Mouse (Mus musculus) liver, adult 2 months (tissue): Measurements from ENCODE around the gene Gtf2h4. TPM values are rescaled to one million over a fixed set of nuclear protein-coding genes. Genes with fewer than 3 reads are reported as not detected.

ENCODE experiments used
- DNase-seq: peaks from one replicate; pipeline ENCODE4 v3.0.0-alpha.2; 2011; ENCODE audit warnings: low read depth, low spot score; ENCODE audit errors: extremely low read depth
- H3K27ac ChIP-seq: fragments of 200-500 bp; replicated peaks from 2 replicates; pipeline ENCODE4 v1.5.1; 2012; ENCODE audit warnings: low read depth, mild to moderate bottlenecking, control low read depth, inconsistent platforms, low read length; ENCODE audit not compliant: insufficient read depth
- H3K27me3 ChIP-seq: fragments of 200-500 bp; 2 replicates; pipeline ENCODE4 v1.6.1; 2012; ENCODE audit warnings: mild to moderate bottlenecking, moderate library complexity, low read length, inconsistent platforms; ENCODE audit not compliant: control insufficient read depth, insufficient read depth
- H3K36me3 ChIP-seq: fragments of 200-500 bp; 2 replicates; pipeline ENCODE4 v1.6.1; 2012; ENCODE audit warnings: low read length, inconsistent platforms; ENCODE audit not compliant: control insufficient read depth, insufficient read depth
- H3K4me1 ChIP-seq: fragments of 200-500 bp; 2 replicates; pipeline ENCODE4 v1.6.1; 2011; ENCODE audit warnings: low read length; ENCODE audit not compliant: control insufficient read depth, insufficient read depth
- H3K4me3 ChIP-seq: fragments of 200-500 bp; 2 replicates; pipeline ENCODE4 v1.5.1; 2011; ENCODE audit warnings: low read depth, mild to moderate bottlenecking, control low read depth, low read length, moderate library complexity; ENCODE audit not compliant: insufficient read depth
- H3K79me2 ChIP-seq: fragments of 200-500 bp; 2 replicates; pipeline ENCODE4 v1.6.1; 2012; ENCODE audit warnings: inconsistent platforms, mild to moderate bottlenecking, low read length, moderate library complexity; ENCODE audit not compliant: control insufficient read depth, insufficient read depth
- H3K9ac ChIP-seq: fragments of 200-500 bp; 2 replicates; pipeline ENCODE4 v1.6.1; 2012; ENCODE audit warnings: low read depth, mild to moderate bottlenecking, control low read depth, inconsistent platforms, low read length
- CTCF ChIP-seq: fragments of 200-500 bp; IDR thresholded peaks from 2 replicates; pipeline ENCODE4 v1.5.1; 2011; ENCODE audit warnings: low read depth, low read length, control low read depth
- POLR2A ChIP-seq: fragments of 200-500 bp; IDR thresholded peaks from 2 replicates; pipeline ENCODE4 v1.6.1; 2011; ENCODE audit warnings: low read length, control low read depth; ENCODE audit not compliant: insufficient read depth; ENCODE audit errors: extremely low read depth
- WGBS: fragments of 180-500 bp; shearing (Covaris S2); methylation state at CpG from one replicate; pipeline ENCODE4 v1.1.7; 2018; 5-methylcytosine and 5-hydroxymethylcytosine counted together
- polyA plus RNA-seq: library from polyadenylated mRNA; depleted of rRNA; stranded (reverse); fragments of >200 nt; gene quantifications from 2 replicates; pipeline ENCODE4 v1.2.3, GENCODE M21; 2012
- total RNA-seq: library from RNA; depleted of rRNA; stranded (reverse); fragments of >200 nt; gene quantifications from 2 replicates; pipeline ENCODE4 v1.2.3, GENCODE M21; 2014

The Gtf2h4 gene
- total and polyA plus RNA-seq, 2 experiments, result 17.4 to 29.8 TPM

DNA sequence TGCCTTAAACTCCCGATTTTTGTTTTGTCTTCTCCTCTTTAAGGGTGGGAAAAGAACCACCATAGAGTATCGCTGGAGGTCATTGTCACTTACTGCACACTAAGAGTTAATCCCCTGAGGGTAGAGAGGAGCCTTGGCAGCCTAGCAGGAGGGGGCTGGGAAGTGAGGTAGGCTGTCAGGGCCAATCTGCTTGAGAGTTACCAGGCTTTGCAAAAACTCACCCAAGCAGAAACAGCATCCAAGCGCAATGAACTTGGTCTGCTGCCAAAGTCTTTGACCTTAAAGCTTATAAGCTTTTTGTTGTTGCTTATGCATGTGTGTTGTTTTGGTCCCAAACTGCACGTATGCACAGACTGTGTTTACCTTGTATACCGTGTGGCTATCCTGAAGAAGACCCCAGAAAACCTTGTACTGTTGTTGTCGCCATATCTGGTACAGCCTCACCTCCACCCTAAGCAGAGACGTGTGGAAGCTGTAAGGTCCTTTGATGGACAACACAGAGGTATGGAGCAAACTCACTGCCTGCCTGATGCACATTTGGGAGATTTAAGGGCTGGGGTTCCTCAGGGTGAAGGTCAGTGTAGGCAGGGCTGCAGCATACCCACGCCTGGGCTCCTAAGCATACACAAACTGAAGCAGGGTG, 37.3 kb upstream of the Gtf2h4 start:
- Histone ChIP-seq H3K36me3 (no peaks in the 10 kb centered on the region), H3K9ac (no peak overlapping the region), H3K4me1 (no peaks in the 10 kb centered on the region), H3K27ac (no peak overlapping the region), H3K79me2 (no peaks in the 10 kb centered on the region), H3K4me3 (no peak overlapping the region), H3K27me3 (no peaks in the 10 kb centered on the region)
- WGBS, result 54% methylated on average over 8 of the region's 8 CpGs
- TF ChIP-seq POLR2A (no peak), CTCF (no peak)
- no peak for DNase-seq

DNA sequence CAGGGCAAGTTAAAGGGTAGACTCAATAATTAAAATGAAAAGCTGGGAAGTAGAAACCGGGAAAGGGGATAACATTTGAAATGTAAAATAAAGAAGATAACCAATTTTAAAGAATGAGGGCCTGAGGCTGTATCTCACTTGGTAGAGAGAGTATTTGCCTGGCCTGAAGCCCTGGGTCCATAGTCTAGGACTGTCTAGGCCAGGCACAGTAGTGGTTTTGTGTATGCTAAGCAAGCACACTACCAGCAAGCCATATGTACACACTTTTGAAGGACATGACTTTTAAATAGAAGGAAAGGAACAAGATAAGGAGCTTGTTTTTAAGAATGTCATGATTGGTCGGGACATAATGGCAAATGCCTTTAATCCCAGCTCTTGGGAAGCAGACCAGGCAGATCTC, 35.1 kb upstream of the Gtf2h4 start:
- Histone ChIP-seq H3K4me3 (no peak overlapping the region), H3K79me2 (no peaks in the 10 kb centered on the region), H3K4me1 (no peaks in the 10 kb centered on the region), H3K27me3 (no peaks in the 10 kb centered on the region), H3K27ac (no peak overlapping the region), H3K36me3 (no peaks in the 10 kb centered on the region), H3K9ac (no peak overlapping the region)
- DNase-seq, result no peak
- WGBS, result 42% methylated on average over 2 of the region's 2 CpGs
- no peak for TF ChIP-seq CTCF
- no peak for TF ChIP-seq POLR2A

DNA sequence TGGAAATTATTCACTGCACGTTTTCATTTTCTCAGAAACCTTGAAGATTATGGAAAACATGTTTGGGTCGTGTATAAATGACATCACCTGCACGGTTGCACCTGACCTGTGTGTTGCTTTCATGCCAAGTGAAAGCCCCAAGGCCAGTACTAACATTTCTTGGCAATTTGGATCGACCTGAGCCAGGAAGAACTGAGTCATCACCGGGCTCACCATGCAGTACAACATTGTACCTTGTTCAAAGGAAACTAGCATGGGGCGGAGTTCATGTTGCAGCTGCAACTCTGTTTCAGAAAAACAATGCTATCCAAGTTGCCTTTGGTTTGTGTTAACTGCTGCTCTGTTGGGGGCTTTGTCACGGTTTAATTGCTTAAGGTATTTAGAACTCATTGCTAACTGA, 34.4 kb upstream of the Gtf2h4 start:
- TF ChIP-seq POLR2A, result no peak
- TF ChIP-seq CTCF, result no peak
- Histone ChIP-seq H3K79me2 (no peaks in the 10 kb centered on the region), H3K27ac (no peak overlapping the region), H3K9ac (no peak overlapping the region), H3K4me3 (no peak overlapping the region), H3K4me1 (no peaks in the 10 kb centered on the region), H3K36me3 (no peaks in the 10 kb centered on the region), H3K27me3 (no peaks in the 10 kb centered on the region)
- WGBS, result 45% methylated on average over 7 of the region's 7 CpGs
- no peak for DNase-seq

DNA sequence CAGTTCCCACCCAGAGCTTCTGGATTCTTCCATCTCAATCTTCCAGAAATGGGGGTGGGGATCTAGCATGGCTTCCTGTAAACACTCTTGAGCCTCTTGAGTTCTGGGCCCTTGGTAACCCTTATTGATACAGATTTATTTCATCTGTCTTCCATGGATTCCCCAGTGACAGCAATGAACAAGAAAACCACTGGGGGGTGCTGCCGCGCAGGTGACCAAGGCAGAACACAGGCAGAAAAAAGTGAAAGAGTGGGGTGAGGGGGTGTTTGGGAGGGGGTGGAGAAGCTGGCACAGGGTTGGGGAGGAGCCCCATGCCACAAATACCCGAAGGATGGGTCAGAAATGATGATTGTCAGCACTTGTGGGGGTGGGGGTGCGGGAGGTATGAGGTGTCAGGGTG, 32.3 kb upstream of the Gtf2h4 start:
- Histone ChIP-seq H3K27ac (no peak overlapping the region), H3K27me3 (peaks cover 3% of the 10 kb centered on the region; the same call in 1 of the 2 replicates), H3K4me1 (no peaks in the 10 kb centered on the region), H3K79me2 (no peaks in the 10 kb centered on the region), H3K36me3 (no peaks in the 10 kb centered on the region), H3K4me3 (no peak overlapping the region), H3K9ac (no peak overlapping the region)
- 32% methylated on average over 4 of the region's 4 CpGs for WGBS
- DNase-seq, result no peak
- no peak for TF ChIP-seq POLR2A
- peak; percentile 72 for TF ChIP-seq CTCF

DNA sequence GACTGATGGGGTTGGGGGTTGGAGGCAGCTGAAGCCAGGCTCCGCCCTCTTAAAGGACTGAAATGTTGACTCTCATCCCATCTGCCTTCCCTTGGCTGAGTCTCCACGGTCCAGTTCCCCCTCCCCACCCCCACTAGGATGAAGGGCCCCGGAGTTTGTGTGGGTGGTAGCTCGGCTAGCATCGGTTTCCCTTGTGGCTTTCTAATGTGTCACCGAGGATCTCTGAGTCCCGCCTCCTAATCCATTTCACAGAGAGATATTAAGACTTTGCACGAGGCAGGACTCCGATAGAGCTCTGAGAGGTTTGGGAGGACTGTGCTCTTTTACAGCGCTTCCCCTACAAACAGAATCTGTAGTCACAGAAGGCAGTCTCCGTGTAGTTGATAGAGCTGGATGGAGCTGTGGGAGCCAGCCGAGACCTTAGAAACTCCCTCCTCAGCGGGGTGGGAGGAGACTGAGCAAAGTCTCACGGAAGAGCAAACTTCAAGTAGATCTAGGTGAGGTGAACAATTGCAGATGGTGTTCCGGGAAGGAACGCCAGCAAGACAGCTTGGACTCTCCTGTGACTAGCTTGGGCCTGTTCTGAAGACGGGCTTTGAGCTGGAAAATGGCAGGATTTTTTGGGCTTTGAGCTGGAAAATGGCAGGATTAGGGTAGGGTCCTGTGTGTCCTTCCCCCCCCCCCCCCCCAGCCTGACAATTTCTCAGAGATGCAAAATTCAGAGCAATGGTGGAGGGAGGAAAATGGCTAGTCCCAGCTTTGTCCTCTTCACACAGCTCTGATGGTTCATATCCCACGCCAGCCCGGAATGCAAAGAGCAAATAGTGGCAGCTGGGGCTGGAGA, 31.3 kb upstream of the Gtf2h4 start, which contains the start of gene Ddr1:
Gene Ddr1 (minus strand): TSS at position 1 of the 844 bp plus-strand sequence.
- Histone ChIP-seq H3K9ac (no peak within 1 kb of the TSS), H3K36me3 (no peaks in the 10 kb centered on the region), H3K4me3 (no peak within 1 kb of the TSS), H3K4me1 (no peaks in the 10 kb centered on the region; the same call in 1 of the 2 replicates), H3K27me3 (peaks cover 5% of the 10 kb centered on the region), H3K79me2 (no peaks in the 10 kb centered on the region), H3K27ac (no peak within 1 kb of the TSS)
- WGBS, result 16% methylated on average over 19 of the region's 19 CpGs
- TF ChIP-seq CTCF (no peak), POLR2A (no peak)
- no peak for DNase-seq
